Mouse (Mus musculus): ENCODE results near the gene H2afx. TPM values are rescaled to one million over a fixed set of nuclear protein-coding genes. Genes with fewer than 3 reads are reported as not detected.
"Not testable (repeated sequence)": the region's sequence is repeated elsewhere in the genome, so short reads cannot be mapped to it uniquely, and the experiment has no call there.

H2afx gene
- total and polyA plus RNA-seq, 3 experiments, result 36.3 to 488 (median 56.6) TPM

DNA sequence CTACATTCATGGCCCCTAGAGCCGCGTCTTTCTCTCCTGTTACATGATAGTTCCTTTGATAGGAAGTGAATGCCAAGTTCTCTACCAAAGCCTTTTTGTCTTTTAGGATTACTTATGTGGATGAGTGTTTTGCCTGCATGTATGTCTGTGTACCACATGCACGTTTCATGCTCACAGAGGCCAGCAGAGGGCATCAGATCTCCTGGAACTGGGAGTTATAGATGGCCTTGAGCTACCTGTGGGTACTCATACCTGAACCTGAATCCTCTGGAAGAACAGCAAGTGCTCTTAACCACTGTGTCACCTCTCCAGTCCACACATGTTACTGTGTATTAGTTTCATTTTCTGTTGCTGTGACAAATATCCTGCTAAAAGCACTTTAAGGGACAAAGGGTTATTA lies 42.0 kb upstream of the H2afx start:
- H3K4me2 ChIP-seq (ENCODE audit: insufficient read depth, low read depth, poor library complexity, severe bottlenecking), result no peak overlapping the region
- TF ChIP-seq ZNF384 (IDR thresholded peaks at IDR 0.05; ENCODE audit: low read depth, low read length), result no peak
- peak; percentile 75 for TF ChIP-seq RAD21 (IDR thresholded peaks at IDR 0.05; ENCODE audit: low read depth, low read length)
- TF ChIP-seq CTCF (conservative IDR thresholded peaks at IDR 0.05 in 1 of 2, IDR thresholded peaks at IDR 0.05 in 1 of 2; ENCODE audit: low read depth in 2 of 2, low read length in 2 of 2), result peak; percentile 42 to 77; a peak in 3 of 4 replicates
- peak; percentile 59; the same call in 1 of the 2 replicates for TF ChIP-seq MYC (IDR thresholded peaks at IDR 0.05; ENCODE audit: low read depth, low read length)
- TF ChIP-seq SMC3 (IDR thresholded peaks at IDR 0.05; ENCODE audit: low read depth, low read length), result peak; percentile 85
- H3K27me3 ChIP-seq (replicated peaks), result no peaks in the 10 kb centered on the region
- H3K4me3 ChIP-seq (replicated peaks in 1 of 3; ENCODE audit: low read depth in 2 of 3, low read length in 2 of 3, poor library complexity in 1 of 3), result no peak overlapping the region
- dilution Hi-C loops (cut with MboI; ENCODE audit: extremely low pct_ligation_motif_present, extremely low pct_unique_long_range_greater_than_20kb, low sequenced_read_pairs) (no loop called here), in situ Hi-C loops (cut with MboI; ENCODE audit: low pct_ligation_motif_present, low pct_unique_long_range_greater_than_20kb, low sequenced_read_pairs) (loop anchor here (5.0 kb wide), 1 partner anchor 50 kb away; the partner anchor contains the start of gene Hmbs)
- H3K4me1 ChIP-seq (ENCODE audit: control insufficient read depth in 1 of 2, insufficient read depth in 2 of 2), result no peaks in the 10 kb centered on the region
- peak; percentile 49 for DNase-seq (ENCODE audit: extremely low read depth)
- no peaks in the 10 kb centered on the region for H3K79me2 ChIP-seq (replicated peaks; ENCODE audit: control insufficient read depth, extremely low read depth, insufficient read depth, poor library complexity, severe bottlenecking)
- no peak overlapping the region for H3K27ac ChIP-seq (ENCODE audit: insufficient read depth, low read depth)
- peaks cover 6% of the 10 kb centered on the region for H3K9me3 ChIP-seq (replicated peaks; ENCODE audit: low read length)
- peaks cover 48 to 87% of the 10 kb centered on the region in 2 experiments for H3K36me3 ChIP-seq (replicated peaks in 1 of 2; ENCODE audit: control insufficient read depth in 1 of 2, insufficient read depth in 1 of 2, low read length in 1 of 2)
- H3K9ac ChIP-seq (ENCODE audit: insufficient read depth, low read depth), result no peak overlapping the region

- dilution Hi-C loops (cut with MboI; ENCODE audit: extremely low pct_ligation_motif_present, extremely low pct_unique_long_range_greater_than_20kb, low sequenced_read_pairs); H3K4me2 ChIP-seq (ENCODE audit: insufficient read depth, low read depth, poor library complexity, severe bottlenecking); DNase-seq (ENCODE audit: extremely low read depth); H3K9ac ChIP-seq (ENCODE audit: insufficient read depth, low read depth); in situ Hi-C loops (cut with MboI; ENCODE audit: low pct_ligation_motif_present, low pct_unique_long_range_greater_than_20kb, low sequenced_read_pairs); H3K27ac ChIP-seq (ENCODE audit: insufficient read depth, low read depth); H3K27me3 ChIP-seq (replicated peaks); H3K9me3 ChIP-seq (replicated peaks; ENCODE audit: low read length); H3K4me3 ChIP-seq (replicated peaks in 1 of 3; ENCODE audit: low read depth in 2 of 3, low read length in 2 of 3, poor library complexity in 1 of 3): not testable (repeated sequence)
- Histone ChIP-seq H3K79me2 (replicated peaks; ENCODE audit: control insufficient read depth, extremely low read depth, insufficient read depth, poor library complexity, severe bottlenecking) (peaks cover 23% of the 10 kb centered on the region), H3K4me1 (ENCODE audit: control insufficient read depth in 1 of 2, insufficient read depth in 2 of 2) (peaks cover 3 to 13% of the 10 kb centered on the region in 2 experiments; a peak in 3 of 4 replicates), H3K36me3 (replicated peaks in 1 of 2; ENCODE audit: control insufficient read depth in 1 of 2, insufficient read depth in 1 of 2, low read length in 1 of 2) (peaks cover 55 to 76% of the 10 kb centered on the region in 2 experiments)
Measured at GRCm38 (mm10) chr9:44300001-44300400, 34.5 kb upstream of the H2afx start.

DNA sequence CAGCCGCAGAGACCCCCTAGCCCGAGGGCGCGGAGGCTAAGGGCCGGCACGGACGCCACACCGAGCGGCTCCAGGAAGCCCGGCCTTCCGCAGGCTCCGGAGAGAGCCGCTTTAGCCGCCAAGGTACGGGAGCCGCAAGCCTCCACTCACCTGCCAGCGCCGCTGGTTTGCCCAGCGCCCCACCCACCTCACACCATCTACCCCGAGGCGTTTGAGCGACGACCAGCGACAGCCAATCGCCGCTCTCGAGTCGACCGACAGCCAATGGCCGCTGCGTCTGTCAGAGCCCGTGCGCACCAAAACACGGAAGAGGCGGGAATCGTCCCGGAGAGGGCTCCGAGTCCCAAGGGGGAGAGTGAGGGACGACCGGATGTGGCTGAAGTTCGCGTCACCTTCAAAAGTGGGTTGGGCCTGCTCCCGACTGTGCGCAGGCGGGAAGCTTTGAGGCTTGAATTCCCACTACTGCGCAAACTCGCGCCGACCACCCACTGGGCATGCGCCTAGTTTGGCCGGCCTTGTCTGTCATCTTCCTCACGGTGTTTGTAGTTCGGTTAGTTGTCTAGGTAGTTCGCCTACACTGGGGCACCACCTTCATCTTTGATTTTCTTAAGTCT lies 28.9 kb upstream of the H2afx start, which contains the start of gene Hinfp:
Gene Hinfp, minus strand, starts transcription at position 206 of the 614 bp plus-strand sequence.
- dilution Hi-C loops (cut with MboI; ENCODE audit: extremely low pct_ligation_motif_present, extremely low pct_unique_long_range_greater_than_20kb, low sequenced_read_pairs), result no loop called here
- Histone ChIP-seq H3K79me2 (replicated peaks; ENCODE audit: control insufficient read depth, extremely low read depth, insufficient read depth, poor library complexity, severe bottlenecking) (peaks cover 25% of the 10 kb centered on the region), H3K36me3 (replicated peaks in 1 of 2; ENCODE audit: control insufficient read depth in 1 of 2, insufficient read depth in 1 of 2, low read length in 1 of 2) (peaks cover 13 to 34% of the 10 kb centered on the region in 2 experiments), H3K4me2 (ENCODE audit: insufficient read depth, low read depth, poor library complexity, severe bottlenecking) (peak within 1 kb of the TSS; percentile 96), H3K27ac (ENCODE audit: insufficient read depth, low read depth) (no peak within 1 kb of the TSS), H3K4me3 (replicated peaks in 1 of 3; ENCODE audit: low read depth in 2 of 3, low read length in 2 of 3, poor library complexity in 1 of 3) (peak within 1 kb of the TSS; percentile 73 to 95 (median 81)), H3K27me3 (replicated peaks) (no peaks in the 10 kb centered on the region), H3K4me1 (ENCODE audit: control insufficient read depth in 1 of 2, insufficient read depth in 2 of 2) (peaks cover 3 to 32% of the 10 kb centered on the region in 2 experiments; a peak in 3 of 4 replicates), H3K9ac (ENCODE audit: insufficient read depth, low read depth) (peak within 1 kb of the TSS; percentile 74), H3K9me3 (replicated peaks; ENCODE audit: low read length) (no peaks in the 10 kb centered on the region)
- DNase-seq (ENCODE audit: extremely low read depth), result peak; percentile 99
- in situ Hi-C loops (cut with MboI; ENCODE audit: low pct_ligation_motif_present, low pct_unique_long_range_greater_than_20kb, low sequenced_read_pairs), result no loop called here
- no peak for TF ChIP-seq MAFK (IDR thresholded peaks at IDR 0.05; ENCODE audit: insufficient replicate concordance, low read length)
- TF ChIP-seq CHD2 (IDR thresholded peaks at IDR 0.05; ENCODE audit: low read length), result peak; percentile 61
- TF ChIP-seq POLR2AphosphoS2 (IDR thresholded peaks at IDR 0.05; ENCODE audit: low read depth, low read length), result no peak
- TF ChIP-seq MAX (IDR thresholded peaks at IDR 0.05; ENCODE audit: low read length), result peak; percentile 87
- TF ChIP-seq SIN3A (IDR thresholded peaks at IDR 0.05; ENCODE audit: low read length), result peak; percentile 97
- no peak for TF ChIP-seq CHD1 (IDR thresholded peaks at IDR 0.05; ENCODE audit: low read depth, low read length)
- peak; percentile 45; the same call in 1 of the 2 replicates for TF ChIP-seq TCF12 (IDR thresholded peaks at IDR 0.05; ENCODE audit: low read depth, low read length)
- peak; percentile 41; the same call in 1 of the 2 replicates for TF ChIP-seq IRF4 (IDR thresholded peaks at IDR 0.05; ENCODE audit: low read depth, low read length)
- TF ChIP-seq CTCF (conservative IDR thresholded peaks at IDR 0.05 in 1 of 2, IDR thresholded peaks at IDR 0.05 in 1 of 2; ENCODE audit: low read depth in 2 of 2, low read length in 2 of 2), result no peak
- TF ChIP-seq TBP (conservative IDR thresholded peaks at IDR 0.05; ENCODE audit: low read depth, low read length), result peak; percentile 50
- TF ChIP-seq ZC3H11A (IDR thresholded peaks at IDR 0.05; ENCODE audit: low read depth, low read length), result no peak
- TF ChIP-seq NRF1 (IDR thresholded peaks at IDR 0.05; ENCODE audit: low read depth, low read length), result peak; percentile 99
- no peak for TF ChIP-seq MAZ (IDR thresholded peaks at IDR 0.05; ENCODE audit: low read depth, low read length)
- no peak for TF ChIP-seq USF1 (IDR thresholded peaks at IDR 0.05; ENCODE audit: low read depth, low read length)
- peak; percentile 81 for TF ChIP-seq ZMIZ1 (IDR thresholded peaks at IDR 0.05; ENCODE audit: low read depth, low read length)
- TF ChIP-seq E2F4 (IDR thresholded peaks at IDR 0.05; ENCODE audit: insufficient replicate concordance, low read depth, low read length), result peak; percentile 93; the same call in 1 of the 2 replicates
- no peak for TF ChIP-seq MYC (IDR thresholded peaks at IDR 0.05; ENCODE audit: low read depth, low read length)
- no peak for TF ChIP-seq SMC3 (IDR thresholded peaks at IDR 0.05; ENCODE audit: low read depth, low read length)
- peak; percentile 98 for TF ChIP-seq ELF1 (IDR thresholded peaks at IDR 0.05; ENCODE audit: low read depth, low read length)
- no peak for TF ChIP-seq JUN (IDR thresholded peaks at IDR 0.05; ENCODE audit: insufficient read depth, low read depth, low read length)
- TF ChIP-seq HCFC1 (IDR thresholded peaks at IDR 0.05; ENCODE audit: low read depth, low read length), result peak; percentile 85
- TF ChIP-seq EP300 (IDR thresholded peaks at IDR 0.05; ENCODE audit: low read length), result no peak
- peak; percentile 94 for TF ChIP-seq POLR2A (IDR thresholded peaks at IDR 0.05; ENCODE audit: low read depth, low read length)

Measured in CH12.LX (cell line).